ENCODE assay signal across 22 mouse cellular contexts in genomic region chr14:26500136-26500933, GRCm38 (mm10). TPM values are rescaled to one million over a fixed set of nuclear protein-coding genes. Genes with fewer than 3 reads are reported as not detected.
DNase-seq lines count a peak whose midpoint lies in the region; ATAC-seq and TF ChIP-seq lines count a peak whose summit lies in the region.
"Had no signal": no experiment of that assay in that cellular context is flagged by ENCODE, and none has a peak within 500 bp of the region (broad histone marks: within the 10 kb centered on the region; RNA-seq: fewer than 3 reads in every experiment).

No protein-coding gene starts in this region.

- peak; percentile 43 for TF ChIP-seq CTCF in liver, embryonic 14.5 days (IDR thresholded peaks at IDR 0.05; ENCODE audit: low read depth)
- TF ChIP-seq CTCF in CH12.LX (conservative IDR thresholded peaks at IDR 0.05 in 1 of 2, IDR thresholded peaks at IDR 0.05 in 1 of 2; ENCODE audit: low read depth in 2 of 2, low read length in 2 of 2), result peak in 1 of 2 experiments; percentile 37; a peak in 2 of 4 replicates
- peak; percentile 14 for TF ChIP-seq CTCF in Patski (IDR thresholded peaks at IDR 0.05)

- H3K4me2 ChIP-seq in liver, embryonic 14.5 days (ENCODE audit: low read depth), result no peak overlapping the region
- no peak overlapping the region for H3K4me2 ChIP-seq in CH12.LX (ENCODE audit: insufficient read depth, low read depth, poor library complexity, severe bottlenecking)
- H3K4me2 ChIP-seq in hindbrain, embryonic 11.5 days (replicated peaks; ENCODE audit: low read depth, low read length), result no peak overlapping the region
- H3K4me2 ChIP-seq: embryonic facial prominence, embryonic 12.5 days; forebrain, embryonic 13.5 days; limb, embryonic 15.5 days; midbrain, embryonic 12.5 days had no signal

- no peaks in the 10 kb centered on the region for H3K4me1 ChIP-seq in liver, embryonic 14.5 days (replicated peaks; ENCODE audit: control insufficient read depth in 2 of 2, insufficient read depth in 2 of 2, low read length in 1 of 2)
- H3K4me1 ChIP-seq in CH12.LX (ENCODE audit: control insufficient read depth in 1 of 2, insufficient read depth in 2 of 2), result peaks cover 0 to 20% of the 10 kb centered on the region in 2 experiments; a peak in 2 of 4 replicates
- no peaks in the 10 kb centered on the region for H3K4me1 ChIP-seq in hindbrain, embryonic 11.5 days (replicated peaks; ENCODE audit: control insufficient read depth, insufficient read depth, low read length)
- H3K4me1 ChIP-seq: embryonic facial prominence, embryonic 12.5 days; forebrain, embryonic 13.5 days; limb, embryonic 15.5 days; midbrain, embryonic 12.5 days had no signal

- POLR2A ChIA-PET in Patski (lab: Charles Lee), result no interaction called here

- TF ChIP-seq EP300 in liver, embryonic 14.5 days (IDR thresholded peaks at IDR 0.05; ENCODE audit: low read depth), result no peak
- no peak for TF ChIP-seq EP300 in CH12.LX (IDR thresholded peaks at IDR 0.05; ENCODE audit: low read length)

- no peaks in the 10 kb centered on the region for H3K36me3 ChIP-seq in liver, embryonic 14.5 days (replicated peaks; ENCODE audit: control insufficient read depth, insufficient read depth, low read depth)
- H3K36me3 ChIP-seq in CH12.LX (replicated peaks in 1 of 2; ENCODE audit: control insufficient read depth in 1 of 2, insufficient read depth in 1 of 2, low read length in 1 of 2), result peaks cover 3 to 46% of the 10 kb centered on the region in 2 experiments
- H3K36me3 ChIP-seq in splenic B cell, adult 2 months (ENCODE audit: control insufficient read depth, insufficient read depth, low read length, poor library complexity, severe bottlenecking), result no peaks in the 10 kb centered on the region
- no peaks in the 10 kb centered on the region for H3K36me3 ChIP-seq in hindbrain, embryonic 11.5 days (ENCODE audit: control insufficient read depth, insufficient read depth, low read length)
- H3K36me3 ChIP-seq: embryonic facial prominence, embryonic 12.5 days; midbrain, embryonic 12.5 days had no signal

- H3K4me3 ChIP-seq in liver, embryonic 14.5 days (ENCODE audit: insufficient read depth in 1 of 2, low read depth in 2 of 2, low read length in 2 of 2), result no peak overlapping the region
- H3K4me3 ChIP-seq in CH12.LX (replicated peaks in 1 of 3; ENCODE audit: low read depth in 2 of 3, low read length in 2 of 3, poor library complexity in 1 of 3), result no peak overlapping the region
- no peak overlapping the region for H3K4me3 ChIP-seq in hindbrain, embryonic 11.5 days (ENCODE audit: low read depth, low read length)
- H3K4me3 ChIP-seq: embryonic facial prominence, embryonic 12.5 days; erythroblast, embryonic 14.5 days; forebrain, embryonic 13.5 days; limb, embryonic 15.5 days; midbrain, embryonic 12.5 days had no signal

- dilution Hi-C loops in CH12.LX (cut with MboI; ENCODE audit: extremely low pct_ligation_motif_present, extremely low pct_unique_long_range_greater_than_20kb, low sequenced_read_pairs), result no loop called here

- TF ChIP-seq RAD21 in CH12.LX (IDR thresholded peaks at IDR 0.05; ENCODE audit: low read depth, low read length), result peak; percentile 39

- no peak overlapping the region for H3K9ac ChIP-seq in liver, embryonic 14.5 days (replicated peaks)
- H3K9ac ChIP-seq in CH12.LX (ENCODE audit: insufficient read depth, low read depth), result no peak overlapping the region
- no peak overlapping the region for H3K9ac ChIP-seq in hindbrain, embryonic 11.5 days (ENCODE audit: low read depth, low read length)
- H3K9ac ChIP-seq: embryonic facial prominence, embryonic 12.5 days; forebrain, embryonic 13.5 days; limb, embryonic 15.5 days; midbrain, embryonic 12.5 days had no signal

- no peak overlapping the region for H3K27ac ChIP-seq in liver, embryonic 14.5 days
- H3K27ac ChIP-seq in CH12.LX (ENCODE audit: insufficient read depth, low read depth), result no peak overlapping the region
- H3K27ac ChIP-seq in hindbrain, embryonic 11.5 days (ENCODE audit: low read depth, low read length), result no peak overlapping the region
- H3K27ac ChIP-seq: embryonic facial prominence, embryonic 12.5 days; forebrain, embryonic 13.5 days; limb, embryonic 15.5 days; midbrain, embryonic 12.5 days had no signal

- TF ChIP-seq POLR2A in CH12.LX (IDR thresholded peaks at IDR 0.05; ENCODE audit: low read depth, low read length), result no peak

- ATAC-seq in liver, embryonic 14.5 days (ENCODE audit: insufficient read depth), result no peak
- no peak for ATAC-seq in Patski
- ATAC-seq in hindbrain, embryonic 11.5 days (ENCODE audit: low FRiP score), result no peak
- ATAC-seq: forebrain, embryonic 13.5 days; hindbrain, embryonic 16.5 days had no signal

- no peaks in the 10 kb centered on the region for H3K9me3 ChIP-seq in liver, embryonic 14.5 days (ENCODE audit: control insufficient read depth, low read length)
- no peaks in the 10 kb centered on the region for H3K9me3 ChIP-seq in CH12.LX (replicated peaks; ENCODE audit: low read length)
- no peaks in the 10 kb centered on the region for H3K9me3 ChIP-seq in hindbrain, embryonic 11.5 days (ENCODE audit: control insufficient read depth, low read length)
- H3K9me3 ChIP-seq: embryonic facial prominence, embryonic 12.5 days; forebrain, embryonic 13.5 days; limb, embryonic 15.5 days; midbrain, embryonic 12.5 days had no signal

- H3K79me2 ChIP-seq in CH12.LX (replicated peaks; ENCODE audit: control insufficient read depth, extremely low read depth, insufficient read depth, poor library complexity, severe bottlenecking), result peaks cover 7% of the 10 kb centered on the region

- 75% methylated on average over 2 of the region's 2 CpGs for WGBS in liver, embryonic 14.5 days (ENCODE audit: insufficient replicate concordance)
- WGBS in hindbrain, embryonic 11.5 days, result 92% methylated on average over 2 of the region's 2 CpGs

- H3K27me3 ChIP-seq in liver, embryonic 14.5 days (ENCODE audit: control insufficient read depth, insufficient read depth, low read length), result no peaks in the 10 kb centered on the region
- no peaks in the 10 kb centered on the region for H3K27me3 ChIP-seq in CH12.LX (replicated peaks)
- no peaks in the 10 kb centered on the region for H3K27me3 ChIP-seq in Patski
- no peaks in the 10 kb centered on the region for H3K27me3 ChIP-seq in splenic B cell, adult 2 months (ENCODE audit: control insufficient read depth, insufficient read depth, low read length, poor library complexity, severe bottlenecking)
- H3K27me3 ChIP-seq in hindbrain, embryonic 11.5 days (ENCODE audit: control insufficient read depth, insufficient read depth, low read length), result no peaks in the 10 kb centered on the region
- H3K27me3 ChIP-seq: embryonic facial prominence, embryonic 12.5 days; forebrain, embryonic 13.5 days; limb, embryonic 15.5 days; midbrain, embryonic 12.5 days had no signal

- DNase-seq in liver, embryonic 14.5 days (ENCODE audit: low read depth in 3 of 3, low spot score in 3 of 3), result no peak
- no peak for DNase-seq in liver
- DNase-seq in CH12.LX (ENCODE audit: extremely low read depth), result no peak
- DNase-seq in Patski (ENCODE audit: low read depth, low spot score), result no peak
- DNase-seq in splenic B cell, adult 2 months (ENCODE audit: low read depth, low spot score), result peak; percentile 52
- no peak for DNase-seq in heart, postnatal 4 days
- DNase-seq in hindbrain, embryonic 11.5 days (ENCODE audit: low spot score), result no peak
- DNase-seq: adrenal gland, adult 2 months; cerebellum, adult 11-12 months; cerebellum, postnatal 10 days; kidney, adult 18-20 months; kidney, postnatal 14 days; left cerebral cortex, postnatal 4 days; right cerebral cortex, postnatal 14 days; thymus, adult 18-20 months; thymus, postnatal 36 days had no signal

- in situ Hi-C loops in CH12.LX (cut with MboI; ENCODE audit: low pct_ligation_motif_present, low pct_unique_long_range_greater_than_20kb, low sequenced_read_pairs), result no loop called here
- in situ Hi-C loops in Patski (cut with MboI; ENCODE audit: low pct_unique_long_range_greater_than_20kb), result no loop called here

- CTCF ChIA-PET in Patski (lab: Charles Lee), result interaction anchor here (1.2 to 1.9 kb wide), 2 partner anchors 10 to 148 kb away, joined by 3 to 8 read pairs; no protein-coding TSS in a partner anchor

TF ChIP-seq in CH12.LX, 34 proteins besides CTCF, POLR2A, EP300 and RAD21:
- TF ChIP-seq GABPA (IDR thresholded peaks at IDR 0.05; ENCODE audit: insufficient replicate concordance, low read depth, low read length) (no peak), SMC3 (IDR thresholded peaks at IDR 0.05; ENCODE audit: low read depth, low read length) (peak; percentile 20; the same call in 1 of the 2 replicates)

RNA-seq across cellular contexts. Expression of gene Slmap, which starts 34.4 kb away (rescaled TPM):
- polyA plus RNA-seq in liver, embryonic 14.5 days (2012; rRNA removed), result 7.6 and 10.4 TPM in 2 replicates
- 9.5 and 12.9 TPM in 2 replicates for polyA plus RNA-seq in liver, embryonic 14.5 days (2014; fragmentation: Nextera tagmentation; extraction: Ambion mirVana)
- total RNA-seq in CH12.LX (2012; rRNA removed) (17.2 and 19.0 TPM in 2 replicates), CH12.LX (2014; rRNA removed) (51.0 and 54.2 TPM in 2 replicates)
- polyA plus RNA-seq in CH12.LX (2012; ENCODE audit: insufficient read length, low read depth) (61.0 and 64.0 TPM in 2 replicates), Patski (2021) (121 TPM)
- total RNA-seq in heart, postnatal 4 days (2021), result 100 to 1,000 TPM; 394 to 444 TPM
- 20.8 and 24.0 TPM in 2 replicates for polyA plus RNA-seq in hindbrain, embryonic 11.5 days (2014; fragmentation: Nextera tagmentation; extraction: Ambion mirVana)
